9 mouse cellular contexts compared by ENCODE assay signal in the genomic region with DNA sequence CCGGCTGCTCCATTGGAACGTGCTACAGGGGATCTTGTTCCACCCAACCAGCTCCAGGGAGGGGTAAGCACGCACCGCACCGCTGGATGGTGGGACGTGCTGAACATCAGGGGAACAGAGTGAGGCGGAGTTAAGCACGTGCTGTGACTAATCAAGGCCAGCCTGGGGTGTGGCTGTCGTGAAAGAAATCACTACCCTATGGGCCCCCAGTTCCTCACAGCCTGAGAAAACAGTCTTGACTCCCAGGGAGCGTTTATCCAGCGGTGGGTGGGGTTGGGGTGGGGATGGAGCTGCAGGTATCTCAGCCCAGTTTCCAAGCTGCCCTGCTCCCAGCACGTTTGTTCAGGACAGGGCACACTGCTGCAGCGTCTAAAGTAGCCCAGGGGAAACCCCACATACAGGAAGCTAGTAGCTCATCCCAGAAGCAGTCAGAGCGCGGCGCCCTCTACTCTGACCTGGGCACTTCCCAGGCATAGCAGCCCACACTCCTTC.
DNase-seq lines count a peak whose midpoint lies in the region; ATAC-seq and TF ChIP-seq lines count a peak whose summit lies in the region.
"Had no signal": no experiment of that assay in that cellular context is flagged by ENCODE, and none has a peak within 500 bp of the region (broad histone marks: within the 10 kb centered on the region; RNA-seq: fewer than 3 reads in every experiment).

No protein-coding gene starts in this region.

- H3K9ac ChIP-seq in ES-E14 (ENCODE audit: insufficient read depth, low read depth, low read length, poor library complexity, severe bottlenecking), result no peak overlapping the region
- no peak overlapping the region for H3K9ac ChIP-seq in limb, embryonic 14.5 days (ENCODE audit: low read depth, low read length, severe bottlenecking)
- H3K9ac ChIP-seq in neural tube, embryonic 15.5 days (replicated peaks), result no peak overlapping the region

- peak overlapping the region in 1 of 2 experiments; percentile 41; a peak in 2 of 4 replicates for H3K4me3 ChIP-seq in ES-E14 (ENCODE audit: insufficient read depth in 1 of 2, low read depth in 1 of 2, low read length in 2 of 2, poor library complexity in 1 of 2, severe bottlenecking in 1 of 2)
- H3K4me3 ChIP-seq in limb, embryonic 14.5 days (replicated peaks; ENCODE audit: low read length), result no peak overlapping the region; the same call in 1 of the 2 replicates
- H3K4me3 ChIP-seq in neural tube, embryonic 15.5 days (replicated peaks), result no peak overlapping the region
- H3K4me3 ChIP-seq: erythroblast, embryonic 14.5 days had no signal

- in situ Hi-C loops in ES-E14 (cut with MboI; ENCODE audit: low sequenced_read_pairs in 2 of 2, unreplicated experiment in 2 of 2), result loop anchor here in 1 of 2 experiments (10.0 kb wide), 2 partner anchors 152 to 212 kb away; no protein-coding TSS in a partner anchor

- WGBS in limb, embryonic 14.5 days, result 1% methylated on average over 16 of the region's 16 CpGs
- WGBS in neural tube, embryonic 15.5 days, result 3% methylated on average over 16 of the region's 16 CpGs

- H3K9me3 ChIP-seq in ES-E14 (ENCODE audit: control insufficient read depth, insufficient read depth, low read depth, low read length), result no peaks in the 10 kb centered on the region
- no peaks in the 10 kb centered on the region for H3K9me3 ChIP-seq in limb, embryonic 14.5 days (ENCODE audit: control insufficient read depth, low read length)
- H3K9me3 ChIP-seq in neural tube, embryonic 15.5 days (replicated peaks), result no peaks in the 10 kb centered on the region

- TF ChIP-seq POLR2A in limb, embryonic 14.5 days (IDR thresholded peaks at IDR 0.05; ENCODE audit: borderline replicate concordance, extremely low read depth, insufficient read depth, insufficient read length), result no peak

- peak; percentile 58 for ATAC-seq in granulocyte monocyte progenitor cell, adult 5-6 weeks (replicated peaks; ENCODE audit: poor library complexity, severe bottlenecking)
- ATAC-seq in limb, embryonic 14.5 days (ENCODE audit: low FRiP score, low read depth), result peak; percentile 73
- ATAC-seq in neural tube, embryonic 15.5 days (ENCODE audit: low FRiP score), result no peak

- H3K27ac ChIP-seq in ES-E14 (ENCODE audit: insufficient read depth, low read depth, low read length, poor library complexity, severe bottlenecking), result 0 out of 2 replicates have a peak overlapping the region, but pooled peaks have one; percentile 8
- no peak overlapping the region for H3K27ac ChIP-seq in limb, embryonic 14.5 days (replicated peaks; ENCODE audit: low read depth, low read length)
- H3K27ac ChIP-seq in neural tube, embryonic 15.5 days (replicated peaks), result no peak overlapping the region

- intact Hi-C loops in left cerebral cortex, postnatal 10 days (cut with DNase I), result no loop called here

- H3K36me3 ChIP-seq in ES-E14 (ENCODE audit: control insufficient read depth, insufficient read depth, low read length, poor library complexity, severe bottlenecking), result no peaks in the 10 kb centered on the region
- H3K36me3 ChIP-seq in limb, embryonic 14.5 days (ENCODE audit: control insufficient read depth, insufficient read depth, low read length), result no peaks in the 10 kb centered on the region
- no peaks in the 10 kb centered on the region for H3K36me3 ChIP-seq in neural tube, embryonic 15.5 days

- H3K4me2 ChIP-seq in limb, embryonic 14.5 days (replicated peaks; ENCODE audit: low read depth, low read length, severe bottlenecking), result peak overlapping the region; percentile 45
- H3K4me2 ChIP-seq in neural tube, embryonic 15.5 days, result peak overlapping the region; percentile 47

- DNase-seq in CD4-positive helper T cell, adult 2 months (ENCODE audit: low read depth, low spot score), result peak; percentile 72
- DNase-seq in ES-E14 (ENCODE audit: low read depth, low spot score), result peak; percentile 66
- peak; percentile 76 for DNase-seq in limb, embryonic 14.5 days (ENCODE audit: low spot score)
- no peak for DNase-seq in frontal cortex, adult 2 months (ENCODE audit: extremely low spot score in 1 of 2, low spot score in 1 of 2)
- no peak for DNase-seq in left cerebral cortex, postnatal 10 days (ENCODE audit: extremely low spot score in 1 of 2, low spot score in 2 of 2)
- no peak for DNase-seq in right cerebral cortex, postnatal 36 days (ENCODE audit: low spot score in 2 of 2)

- H3K27me3 ChIP-seq in limb, embryonic 14.5 days (ENCODE audit: control insufficient read depth, insufficient read depth, low read length), result no peaks in the 10 kb centered on the region
- peaks cover 7% of the 10 kb centered on the region for H3K27me3 ChIP-seq in neural tube, embryonic 15.5 days (replicated peaks)

- H3K4me1 ChIP-seq in ES-E14 (ENCODE audit: control insufficient read depth in 2 of 2, insufficient read depth in 2 of 2, low read length in 2 of 2, poor library complexity in 1 of 2), result peaks cover 0 to 14% of the 10 kb centered on the region in 2 experiments; a peak in 2 of 4 replicates
- peaks cover 14% of the 10 kb centered on the region for H3K4me1 ChIP-seq in limb, embryonic 14.5 days (ENCODE audit: control insufficient read depth, insufficient read depth, low read length)
- peaks cover 16% of the 10 kb centered on the region for H3K4me1 ChIP-seq in neural tube, embryonic 15.5 days

TF ChIP-seq in ES-E14, 5 proteins besides CTCF, POLR2A, EP300 and RAD21:
- TF ChIP-seq ZC3H11A (IDR thresholded peaks at IDR 0.05; ENCODE audit: borderline replicate concordance, low read depth, low read length), result no peak
- TF ChIP-seq CHD2 (IDR thresholded peaks at IDR 0.05; ENCODE audit: low read depth, low read length), result no peak
- no peak for TF ChIP-seq ZNF384 (IDR thresholded peaks at IDR 0.05; ENCODE audit: low read depth, low read length)
- no peak for TF ChIP-seq HCFC1 (IDR thresholded peaks at IDR 0.05; ENCODE audit: borderline replicate concordance, insufficient read depth, low read length)
- TF ChIP-seq MAFK (IDR thresholded peaks at IDR 0.05; ENCODE audit: insufficient read depth, low read depth, low read length), result no peak
TF ChIP-seq in ES-E14: peak in this region for 0.

Comparison
In these comparisons a context has a peak if more than half of its experiments do, and no peak if none do; other contexts are left out.
1. DNase-seq: peak in CD4-positive helper T cell, adult 2 months (single experiment), ES-E14 (single experiment) and limb, embryonic 14.5 days (single experiment); none in frontal cortex, adult 2 months (0 of 2), left cerebral cortex, postnatal 10 days (0 of 2) and right cerebral cortex, postnatal 36 days (0 of 2).